Mouse (Mus musculus) retina, postnatal 1 day (tissue): ENCODE measurements around the gene Trarg1.

Experiments
- DNase-seq: peaks from one replicate; pipeline ENCODE4 v3.0.0-alpha.2; 2012

The Trarg1 gene

DNA sequence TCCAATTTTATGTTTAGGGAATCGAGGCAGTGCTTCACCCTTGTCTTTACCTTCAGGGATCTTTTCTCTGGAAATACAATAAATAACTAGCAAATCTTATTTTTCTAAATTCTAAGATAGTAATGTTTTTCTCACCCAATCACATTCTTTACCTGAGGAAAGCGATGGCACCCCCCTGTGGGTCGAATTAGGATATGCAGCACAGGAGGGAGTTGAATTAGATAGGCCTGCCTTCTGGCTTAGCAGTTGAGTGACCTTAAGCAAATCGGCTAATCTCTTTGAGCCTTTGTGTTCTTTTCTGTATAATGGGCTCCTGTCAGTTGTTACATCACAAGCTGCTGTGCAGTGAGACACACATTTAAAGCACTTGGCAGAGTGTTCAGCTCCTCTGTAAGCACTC is 4.9 kb upstream of the Trarg1 start:
- DNase-seq: no peak

DNA sequence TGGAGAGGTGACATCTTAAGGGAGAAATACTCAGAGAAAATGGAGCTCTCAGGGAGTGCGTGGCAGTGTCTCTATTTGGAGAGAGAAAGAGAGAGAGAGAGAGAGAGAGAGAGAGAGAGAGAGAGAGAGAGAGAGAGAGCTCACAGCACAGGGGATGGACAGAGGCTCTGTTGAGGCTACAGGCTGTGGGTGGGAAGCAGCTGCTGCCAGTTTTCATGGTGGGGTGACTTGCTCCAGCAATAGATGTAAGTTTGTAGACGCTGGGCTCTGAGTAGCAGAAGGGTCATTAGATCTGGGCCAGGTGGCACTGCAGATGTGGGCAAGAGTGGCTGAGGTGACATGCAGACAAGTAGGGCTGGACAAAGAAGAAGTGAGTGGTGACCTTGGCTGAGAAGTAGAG is 6.0 kb downstream of the Trarg1 start:
- no peak for DNase-seq

DNA sequence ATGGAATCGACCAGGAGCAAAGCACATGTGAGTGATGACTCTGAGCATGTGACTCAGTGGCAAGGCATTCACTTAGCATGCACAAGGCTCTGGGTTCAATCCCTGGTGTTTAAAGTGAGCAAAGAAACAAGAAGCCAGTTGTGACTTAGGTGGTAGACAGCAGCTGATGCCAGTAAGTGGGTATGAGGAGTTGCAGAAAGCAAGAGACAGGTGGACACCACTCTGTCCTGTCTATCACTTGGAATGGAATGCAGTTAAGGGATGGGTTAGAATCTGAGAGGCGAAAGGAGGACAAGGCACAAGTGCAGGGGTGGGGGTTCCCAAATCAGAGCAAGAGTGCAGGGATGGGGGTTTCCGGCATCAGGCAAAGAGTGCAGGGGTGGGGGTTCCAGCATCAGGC is 12.5 kb downstream of the Trarg1 start:
- DNase-seq: no peak

- DNase-seq: no peak
These were observed 16.2 kb downstream of the Trarg1 start for GRCm38 (mm10) chr11:76695810-76696209.

GRCm38 (mm10) chr11:76699626-76700025 is 20.0 kb downstream of the Trarg1 start:
- DNase-seq: no peak

- DNase-seq: no peak
These were observed 28.0 kb downstream of the Trarg1 start for GRCm38 (mm10) chr11:76707656-76708055.

DNA sequence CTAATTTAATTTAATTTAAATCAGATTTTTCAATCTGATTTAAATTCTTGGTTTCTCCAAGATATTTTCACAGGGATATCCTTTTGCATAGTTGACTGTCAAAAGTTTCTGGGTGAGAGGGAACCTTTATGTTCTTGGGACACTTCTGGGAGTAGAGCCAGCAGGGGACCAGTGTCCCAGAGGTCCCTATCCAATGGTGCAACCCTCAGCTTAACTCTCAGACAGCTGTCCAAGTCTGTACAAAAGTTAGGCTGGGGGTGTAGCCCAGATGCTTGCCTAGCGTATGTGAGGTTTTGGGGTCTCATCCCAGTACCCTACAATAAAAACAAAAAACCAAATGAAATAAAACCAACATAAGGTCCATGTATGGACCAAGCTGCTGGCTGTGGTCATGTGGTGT is 28.5 kb downstream of the Trarg1 start:
- no peak for DNase-seq

- DNase-seq: no peak
These were observed 29.3 kb downstream of the Trarg1 start for GRCm38 (mm10) chr11:76708881-76709280.

DNA sequence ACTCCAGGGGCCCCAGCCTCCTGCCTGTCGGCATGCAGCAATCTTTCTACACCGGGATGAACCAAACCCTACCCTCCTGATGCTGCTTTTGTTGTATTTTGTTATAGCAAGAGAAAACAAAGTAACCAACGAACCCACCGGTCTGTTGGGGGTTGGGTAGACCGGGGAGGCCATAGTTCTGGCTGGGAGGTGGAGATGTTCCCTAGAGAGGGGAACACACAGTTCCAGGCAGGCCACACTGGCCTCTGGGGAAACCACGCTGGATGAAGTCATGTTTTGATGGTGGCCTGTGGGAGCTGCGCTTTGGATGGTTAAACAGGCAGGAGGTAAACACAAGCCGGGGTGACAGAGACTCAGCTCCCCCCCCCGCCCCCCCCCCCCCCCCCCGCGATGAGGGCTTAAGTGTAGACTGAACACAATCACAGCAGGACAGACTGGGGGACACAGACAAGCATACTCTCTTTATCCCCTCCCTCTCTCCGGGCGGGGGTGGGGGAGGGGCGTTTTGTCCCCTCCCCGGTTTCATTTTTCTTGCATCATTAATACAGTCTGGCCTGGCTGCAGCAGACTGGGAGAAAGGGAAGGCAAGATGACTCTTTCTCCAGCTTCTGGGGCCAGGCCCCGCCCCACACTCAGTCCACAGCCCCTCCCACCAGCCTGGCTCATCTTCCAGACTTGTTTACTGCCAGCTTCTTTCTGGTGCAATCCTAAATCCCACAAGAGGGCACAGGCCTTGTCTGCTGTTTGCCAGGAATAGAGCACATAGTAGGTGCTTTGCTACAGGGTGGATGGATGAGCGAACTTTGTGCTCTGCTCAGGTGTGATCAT is 30.2 kb downstream of the Trarg1 start:
- DNase-seq: peak; percentile 71

DNA sequence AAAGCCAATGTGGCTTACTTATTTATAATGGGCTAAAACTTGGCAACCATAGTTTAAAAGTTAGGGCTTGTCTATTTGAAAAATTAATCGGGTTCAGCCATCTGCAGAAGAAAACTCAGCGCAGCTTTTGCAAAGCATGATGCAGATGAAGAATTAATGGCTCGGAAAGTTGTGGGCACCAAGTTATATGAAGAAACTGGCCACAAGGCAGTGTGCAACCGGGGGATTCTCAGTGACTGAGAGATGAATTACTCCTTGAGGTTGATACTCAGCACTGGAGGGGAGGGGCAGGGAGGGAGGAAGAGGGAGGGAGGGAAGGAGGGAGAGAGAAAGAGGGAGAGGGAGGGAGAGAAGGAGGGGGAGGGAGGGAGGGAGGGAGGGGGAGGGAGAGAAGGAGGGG is 37.4 kb downstream of the Trarg1 start:
- DNase-seq: no peak

- DNase-seq: no peak
These were observed 44.3 kb downstream of the Trarg1 start for GRCm38 (mm10) chr11:76723911-76724310.

- DNase-seq: no peak
These were observed 48.5 kb downstream of the Trarg1 start for GRCm38 (mm10) chr11:76728093-76728492.

DNA sequence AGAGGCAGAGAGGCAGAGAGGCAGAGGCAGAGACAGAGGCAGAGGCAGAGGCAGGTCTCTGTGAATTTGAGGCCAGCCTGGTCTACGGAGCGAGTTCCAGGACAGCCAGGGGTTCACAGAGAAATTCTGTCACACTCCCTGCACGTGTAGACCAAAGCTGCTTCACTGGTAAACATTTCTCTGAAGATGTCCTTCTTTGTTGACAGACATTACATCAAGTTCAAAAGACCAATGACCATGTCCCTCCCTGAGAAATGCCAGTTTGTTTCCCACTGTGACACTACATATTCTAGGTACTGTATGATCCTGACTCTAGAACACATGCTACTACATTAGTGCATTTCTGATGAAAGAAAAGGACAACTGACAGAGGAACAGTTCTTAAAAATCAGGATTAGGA is 51.0 kb downstream of the Trarg1 start:
- no peak for DNase-seq

DNA sequence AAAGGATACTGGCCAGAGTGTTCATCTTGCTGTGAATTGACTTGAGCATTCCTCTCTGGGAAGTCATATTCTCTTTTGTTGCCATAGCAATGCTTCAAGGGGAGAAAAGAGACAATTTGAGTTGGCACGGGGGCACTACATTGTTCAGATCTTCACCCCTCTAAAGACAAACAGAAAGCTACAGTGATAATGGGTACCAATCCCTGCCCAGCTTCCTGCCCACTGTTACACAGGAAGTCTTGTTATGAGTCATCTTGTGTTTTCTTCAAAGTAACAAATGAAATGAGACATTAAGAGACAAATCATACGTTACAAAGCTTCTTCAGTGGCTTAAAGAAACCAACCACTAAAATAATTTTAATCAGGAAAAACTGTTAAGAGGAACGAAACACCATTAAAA is 55.0 kb downstream of the Trarg1 start:
- no peak for DNase-seq

DNA sequence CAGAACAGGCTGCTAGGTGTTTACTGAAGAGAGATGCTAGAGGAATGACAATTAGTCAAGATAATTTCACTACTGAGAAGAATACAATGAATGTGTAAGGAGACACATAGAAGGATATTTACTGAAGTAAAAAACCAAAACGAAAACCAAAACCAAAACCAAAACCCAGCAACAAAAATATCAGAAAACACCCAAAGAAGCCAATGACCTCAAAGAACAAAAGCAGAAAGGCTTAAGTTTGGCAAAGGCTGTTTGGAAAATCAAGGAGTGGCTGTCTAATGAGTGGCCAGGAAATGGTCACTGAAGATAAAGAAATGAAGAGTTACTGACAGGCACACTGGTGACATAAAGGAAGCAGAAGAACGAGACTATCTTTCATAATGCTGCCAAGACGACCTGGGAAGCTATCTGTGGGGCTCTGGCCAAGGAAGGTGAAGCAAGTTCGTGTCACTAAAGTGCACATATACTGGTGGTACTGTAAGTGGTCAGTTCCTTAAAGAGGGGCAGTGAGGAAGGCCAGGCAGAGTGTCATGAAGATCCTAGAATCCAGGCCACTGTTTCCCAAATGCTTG is 56.2 kb downstream of the Trarg1 start:
- DNase-seq: no peak

DNA sequence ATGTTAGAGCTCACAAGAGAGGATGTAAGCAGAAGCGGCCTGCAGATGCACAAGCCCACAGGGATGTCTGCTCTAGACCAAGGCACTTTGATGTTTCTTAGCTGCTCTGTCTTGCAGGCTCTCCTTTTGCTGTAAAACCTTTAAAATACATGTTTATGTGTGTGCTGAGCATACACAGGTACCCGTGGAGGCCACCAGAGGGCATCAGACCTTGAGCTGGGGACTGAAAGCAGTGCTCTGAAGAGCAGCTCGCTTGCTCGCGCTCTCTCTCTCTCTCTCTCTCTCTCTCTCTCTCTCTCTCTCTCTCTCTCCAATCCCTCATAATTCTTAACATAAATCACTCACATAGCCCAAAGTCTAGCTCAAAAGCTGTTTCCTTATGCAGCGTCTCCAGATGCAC is 59.5 kb downstream of the Trarg1 start:
- DNase-seq: peak; percentile 42

- DNase-seq: no peak
These were observed 62.9 kb downstream of the Trarg1 start for GRCm38 (mm10) chr11:76742511-76742910.

- no peak for DNase-seq
These were observed 64.9 kb downstream of the Trarg1 start for GRCm38 (mm10) chr11:76744550-76744949.

- no peak for DNase-seq
These were observed 66.3 kb downstream of the Trarg1 start for GRCm38 (mm10) chr11:76745921-76746320.
